Mouse (Mus musculus) G1E-ER4 (cell line): ENCODE results near the gene Mast4. TPM values are rescaled to one million over a fixed set of nuclear protein-coding genes. Genes with fewer than 3 reads are reported as not detected.

Source experiments
- GATA1 ChIP-seq: IDR thresholded peaks from one replicate; pipeline ENCODE4 v1.8.0; 2012; ENCODE audit warnings: low read length, inconsistent platforms
- polyA plus RNA-seq: library from polyadenylated mRNA; stranded (reverse); fragments of >175 nt; gene quantifications from 2 replicates; pipeline ENCODE4 v1.2.3, GENCODE M21; 2012

Gene Mast4
- polyA plus RNA-seq, 1 experiment: 2.4 TPM

DNA sequence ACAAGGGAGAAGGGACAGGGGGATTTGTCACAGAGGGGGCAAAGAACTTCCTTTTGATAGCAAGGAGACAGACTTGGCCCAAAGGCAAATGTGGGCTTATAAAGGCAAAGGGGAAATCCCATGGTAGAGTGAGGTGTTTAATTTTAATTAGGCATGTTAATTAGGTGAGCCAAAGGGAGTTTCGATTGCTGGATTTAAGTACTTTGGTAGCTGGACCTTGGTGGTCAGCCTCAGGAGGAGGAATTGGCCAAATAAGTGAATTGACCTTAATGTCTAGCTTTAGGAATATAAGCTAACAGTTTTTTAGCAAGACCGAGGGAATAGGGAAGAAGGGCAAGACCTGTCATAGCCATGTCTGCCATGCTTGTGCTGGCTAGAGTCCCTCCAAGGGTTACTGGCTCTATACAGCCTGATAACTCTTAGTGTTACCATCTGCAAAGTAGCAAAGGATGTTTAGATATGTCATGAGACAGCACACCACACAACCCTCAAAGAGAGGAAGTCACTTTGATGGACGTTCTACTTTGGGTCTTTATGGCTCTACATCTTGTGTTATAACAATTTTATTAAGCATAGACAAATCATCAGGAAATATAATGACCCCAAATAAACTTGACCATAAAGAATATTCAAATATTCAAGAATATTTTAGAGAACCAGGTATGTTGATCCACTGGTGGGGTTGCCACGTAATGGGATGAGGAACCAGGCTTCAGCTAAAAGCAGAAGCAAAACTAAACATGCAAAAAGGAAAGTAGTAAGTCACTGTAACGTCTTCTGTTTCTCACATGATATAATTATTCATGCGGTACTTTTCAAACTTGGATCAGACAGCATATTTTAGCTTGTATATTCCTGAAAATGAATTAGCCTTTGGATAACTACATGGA, 644.9 kb downstream of the Mast4 start:
- TF ChIP-seq GATA1: no peak

DNA sequence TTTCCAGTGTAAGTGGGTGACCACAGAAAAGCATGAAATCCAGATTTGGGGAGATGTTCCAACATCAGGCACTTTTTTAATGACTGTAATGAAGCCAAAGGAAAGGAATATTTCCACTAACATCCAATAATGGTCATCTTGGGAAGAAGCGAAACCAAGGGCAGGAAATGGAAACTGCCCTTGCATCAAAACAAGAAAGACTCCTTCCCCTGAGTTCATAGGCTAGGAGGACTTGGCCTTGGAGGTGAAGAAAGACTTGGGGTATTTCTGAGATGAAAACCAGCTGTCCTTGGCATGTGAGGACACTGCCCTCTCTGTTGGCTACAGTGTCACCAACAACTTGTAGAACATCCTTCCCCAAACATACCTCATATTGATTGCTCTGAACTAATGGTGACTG, 646.2 kb downstream of the Mast4 start:
- no peak for TF ChIP-seq GATA1

DNA sequence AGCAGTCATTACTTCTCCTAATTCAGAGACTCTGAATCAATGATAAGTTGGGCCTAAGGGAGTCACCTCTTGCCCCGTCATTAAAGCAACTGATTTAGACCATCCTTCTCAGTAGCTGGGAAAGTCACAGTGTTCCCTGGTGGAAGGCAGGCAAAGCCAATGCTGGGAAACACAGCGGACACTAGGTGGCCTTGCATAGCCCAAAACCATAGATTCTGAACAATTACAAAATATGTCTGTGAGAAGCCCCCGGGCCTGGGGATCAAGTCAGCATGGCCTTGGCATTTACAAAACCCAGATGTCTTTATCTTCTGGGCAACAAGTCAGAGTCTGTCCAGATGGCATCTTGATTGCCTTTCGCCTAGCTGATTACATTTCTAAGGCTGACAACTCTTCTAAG, 649.4 kb downstream of the Mast4 start:
- no peak for TF ChIP-seq GATA1
